Mouse (Mus musculus) bone marrow macrophage, adult 2 months (primary cell): Measurements from ENCODE around the gene Uaca.

Experiments used
- CTCF ChIP-seq: IDR thresholded peaks from 2 replicates; pipeline ENCODE4 v1.5.1; 2012; ENCODE audit warnings: low read depth, mild to moderate bottlenecking, low read length, moderate library complexity
- POLR2A ChIP-seq: IDR thresholded peaks from 2 replicates; pipeline ENCODE4 v1.6.1; 2012; ENCODE audit warnings: mild to moderate bottlenecking, low read depth, low read length, borderline replicate concordance

DNA sequence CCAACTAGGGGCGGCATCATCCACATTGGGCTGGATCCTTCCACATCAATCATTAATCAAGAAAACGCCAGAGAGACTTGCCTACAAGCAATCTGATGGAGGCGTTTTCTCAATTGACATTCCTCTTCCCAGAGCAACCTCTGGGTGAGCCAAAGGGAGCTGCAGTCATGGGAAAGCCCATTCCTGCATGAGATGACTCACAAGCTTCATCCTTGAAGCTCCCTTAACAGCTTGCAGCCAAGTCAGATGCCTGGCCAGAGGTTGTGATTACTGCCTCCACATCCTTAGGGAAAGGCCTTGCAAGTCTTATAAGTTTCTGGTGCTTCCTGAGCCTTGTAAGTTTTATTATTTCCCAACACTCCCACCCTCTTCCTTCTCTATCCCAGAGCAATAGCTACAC lies 119.3 kb downstream of the Uaca start:
- no peak for TF ChIP-seq POLR2A
- TF ChIP-seq CTCF: no peak
